Mouse (Mus musculus) embryonic facial prominence, embryonic 12.5 days (tissue): ENCODE results near the gene Nme2. TPM values are rescaled to one million over a fixed set of nuclear protein-coding genes. Genes with fewer than 3 reads are reported as not detected.

ENCODE experiments used
- ATAC-seq: fragments of 200-750 bp; cut with Nextera tagmentation; 2 replicates; pipeline ENCODE4 v1.8.0; 2017; ENCODE audit not compliant: insufficient number of reproducible peaks, insufficient read depth, low FRiP score, low TSS enrichment
- H3K27ac ChIP-seq: fragments of 300-500 bp; sonication (generic); 2 replicates; pipeline ENCODE4 v1.5.1; 2016; ENCODE audit warnings: mild to moderate bottlenecking
- H3K27me3 ChIP-seq: fragments of 300-500 bp; sonication (generic); 2 replicates; pipeline ENCODE4 v1.6.1; 2016; ENCODE audit warnings: mild to moderate bottlenecking, moderate library complexity
- H3K36me3 ChIP-seq: fragments of 300-500 bp; sonication (generic); 2 replicates; pipeline ENCODE4 v1.6.1; 2016; ENCODE audit warnings: mild to moderate bottlenecking
- H3K4me1 ChIP-seq: fragments of 300-500 bp; sonication (generic); 2 replicates; pipeline ENCODE4 v1.6.1; 2016
- H3K4me2 ChIP-seq: fragments of 300-500 bp; sonication (generic); replicated peaks from 2 replicates; pipeline ENCODE4 v1.6.1; 2016; ENCODE audit warnings: mild to moderate bottlenecking, moderate library complexity
- H3K4me3 ChIP-seq: fragments of 300-500 bp; sonication (generic); 2 replicates; pipeline ENCODE4 v1.5.1; 2016; ENCODE audit warnings: mild to moderate bottlenecking
- H3K9ac ChIP-seq: fragments of 300-500 bp; sonication (generic); 2 replicates; pipeline ENCODE4 v1.6.1; 2016; ENCODE audit warnings: mild to moderate bottlenecking, moderate library complexity
- H3K9me3 ChIP-seq: fragments of 300-500 bp; sonication (generic); 2 replicates; pipeline ENCODE4 v1.6.1; 2016; ENCODE audit warnings: mild to moderate bottlenecking, moderate library complexity
- WGBS: fragments of 180-500 bp; shearing (Covaris S2); methylation state at CpG from one replicate; pipeline ENCODE4 v1.1.7; 2016; 5-methylcytosine and 5-hydroxymethylcytosine counted together
- polyA plus RNA-seq: library from polyadenylated mRNA; unstranded; fragments of >200 nt; fragmentation: Nextera tagmentation; extraction: Ambion mirVana; gene quantifications from 2 replicates; pipeline ENCODE4 v1.2.1, GENCODE M21; 2016

The Nme2 gene
- polyA plus RNA-seq, 1 experiment from 2014 or later = 223 TPM

- Histone ChIP-seq H3K9me3 (no peaks in the 10 kb centered on the region), H3K27ac (no peak overlapping the region), H3K4me2 (no peak overlapping the region), H3K4me1 (peaks cover 5% of the 10 kb centered on the region; the same call in 1 of the 2 replicates), H3K36me3 (peaks cover 72% of the 10 kb centered on the region), H3K27me3 (no peaks in the 10 kb centered on the region), H3K4me3 (no peak overlapping the region), H3K9ac (no peak overlapping the region)
- no peak for ATAC-seq
- WGBS = 89% methylated on average over 4 of the region's 4 CpGs
Observed at GRCm38 (mm10) chr11:93963013-93963412, 7.0 kb upstream of the Nme2 start.

- no peak overlapping the region for H3K27ac ChIP-seq
- peaks cover 6% of the 10 kb centered on the region for H3K4me1 ChIP-seq
- no peaks in the 10 kb centered on the region for H3K9me3 ChIP-seq
- no peak overlapping the region for H3K4me3 ChIP-seq
- peaks cover 77% of the 10 kb centered on the region for H3K36me3 ChIP-seq
- no peaks in the 10 kb centered on the region for H3K27me3 ChIP-seq
- H3K4me2 ChIP-seq = no peak overlapping the region
- no peak for ATAC-seq
- 93% methylated on average over 6 of the region's 6 CpGs for WGBS
- H3K9ac ChIP-seq = no peak overlapping the region
Observed at GRCm38 (mm10) chr11:93961482-93961881, 5.4 kb upstream of the Nme2 start.

- 81% methylated on average over 4 of the region's 4 CpGs for WGBS
- no peak for ATAC-seq
- Histone ChIP-seq H3K4me1 (peaks cover 24% of the 10 kb centered on the region), H3K4me2 (no peak overlapping the region), H3K4me3 (no peak overlapping the region), H3K9ac (no peak overlapping the region), H3K36me3 (peaks cover 57% of the 10 kb centered on the region), H3K9me3 (no peaks in the 10 kb centered on the region), H3K27me3 (no peaks in the 10 kb centered on the region), H3K27ac (no peak overlapping the region)
Observed at GRCm38 (mm10) chr11:93957746-93958145, 1.7 kb upstream of the Nme2 start.

GRCm38 (mm10) chr11:93957031-93957555, 1.0 kb upstream of the Nme2 start:
- ATAC-seq = no peak
- H3K36me3 ChIP-seq = peaks cover 57% of the 10 kb centered on the region
- no peak overlapping the region for H3K4me3 ChIP-seq
- no peak overlapping the region for H3K9ac ChIP-seq
- H3K9me3 ChIP-seq = no peaks in the 10 kb centered on the region
- H3K27ac ChIP-seq = no peak overlapping the region
- 85% methylated on average over 2 of the region's 2 CpGs for WGBS
- H3K4me1 ChIP-seq = peaks cover 31% of the 10 kb centered on the region
- H3K4me2 ChIP-seq = no peak overlapping the region
- H3K27me3 ChIP-seq = no peaks in the 10 kb centered on the region

- peak overlapping the region; percentile 91 for H3K27ac ChIP-seq
- H3K4me2 ChIP-seq = peak overlapping the region; percentile 85
- H3K9me3 ChIP-seq = no peaks in the 10 kb centered on the region
- H3K9ac ChIP-seq = peak overlapping the region; percentile 72
- H3K4me3 ChIP-seq = peak overlapping the region; percentile 71
- under 1% methylated on average over 67 of the region's 67 CpGs for WGBS
- peak; percentile 97 for ATAC-seq
- H3K27me3 ChIP-seq = no peaks in the 10 kb centered on the region
- H3K4me1 ChIP-seq = peaks cover 32% of the 10 kb centered on the region
- H3K36me3 ChIP-seq = peaks cover 57% of the 10 kb centered on the region
Observed at GRCm38 (mm10) chr11:93955256-93956150, 556 bp downstream of the Nme2 start.

- Histone ChIP-seq H3K9me3 (no peaks in the 10 kb centered on the region), H3K36me3 (peaks cover 59% of the 10 kb centered on the region), H3K4me3 (peak overlapping the region; percentile 71), H3K27me3 (no peaks in the 10 kb centered on the region), H3K9ac (peak overlapping the region; percentile 72), H3K4me1 (peaks cover 32% of the 10 kb centered on the region), H3K4me2 (peak overlapping the region; percentile 85), H3K27ac (peak overlapping the region; percentile 91)
- no peak for ATAC-seq
- WGBS = 45% methylated on average over 13 of the region's 13 CpGs
Observed at GRCm38 (mm10) chr11:93954738-93955255, 1.3 kb downstream of the Nme2 start.

- ATAC-seq = no peak
- Histone ChIP-seq H3K27me3 (no peaks in the 10 kb centered on the region), H3K9ac (no peak overlapping the region), H3K9me3 (no peaks in the 10 kb centered on the region), H3K27ac (no peak overlapping the region), H3K4me1 (peaks cover 32% of the 10 kb centered on the region), H3K36me3 (peaks cover 53% of the 10 kb centered on the region), H3K4me3 (no peak overlapping the region), H3K4me2 (0 out of 2 replicates have a peak overlapping the region, but pooled peaks have one; percentile 12)
- 36% methylated on average over 5 of the region's 5 CpGs for WGBS
Observed at GRCm38 (mm10) chr11:93952376-93952775, 3.7 kb downstream of the Nme2 start.

GRCm38 (mm10) chr11:93950045-93950444, 6.0 kb downstream of the Nme2 start:
- Histone ChIP-seq H3K27me3 (no peaks in the 10 kb centered on the region), H3K4me2 (no peak overlapping the region), H3K36me3 (peaks cover 58% of the 10 kb centered on the region), H3K9ac (no peak overlapping the region), H3K27ac (no peak overlapping the region), H3K4me1 (peaks cover 25% of the 10 kb centered on the region), H3K4me3 (no peak overlapping the region), H3K9me3 (no peaks in the 10 kb centered on the region)
- 94% methylated on average over 1 of the region's 1 CpGs for WGBS
- no peak for ATAC-seq

GRCm38 (mm10) chr11:93948887-93949567, 7.0 kb downstream of the Nme2 start:
- WGBS = 90% methylated on average over 9 of the region's 9 CpGs
- H3K27ac ChIP-seq = no peak overlapping the region
- H3K27me3 ChIP-seq = no peaks in the 10 kb centered on the region
- no peak overlapping the region for H3K4me2 ChIP-seq
- H3K4me3 ChIP-seq = no peak overlapping the region
- H3K9ac ChIP-seq = no peak overlapping the region
- no peak for ATAC-seq
- H3K9me3 ChIP-seq = no peaks in the 10 kb centered on the region
- H3K36me3 ChIP-seq = peaks cover 58% of the 10 kb centered on the region
- peaks cover 19% of the 10 kb centered on the region for H3K4me1 ChIP-seq

GRCm38 (mm10) chr11:93944986-93945385, 11.1 kb downstream of the Nme2 start:
- Histone ChIP-seq H3K4me1 (no peaks in the 10 kb centered on the region), H3K27ac (no peak overlapping the region), H3K36me3 (peaks cover 33% of the 10 kb centered on the region), H3K9me3 (no peaks in the 10 kb centered on the region), H3K9ac (no peak overlapping the region), H3K27me3 (no peaks in the 10 kb centered on the region), H3K4me3 (no peak overlapping the region), H3K4me2 (no peak overlapping the region)
- WGBS = 39% methylated on average over 3 of the region's 3 CpGs
- no peak for ATAC-seq

GRCm38 (mm10) chr11:93940906-93941305, 15.2 kb downstream of the Nme2 start:
- H3K4me1 ChIP-seq = no peaks in the 10 kb centered on the region
- H3K9ac ChIP-seq = no peak overlapping the region
- H3K27me3 ChIP-seq = no peaks in the 10 kb centered on the region
- H3K4me3 ChIP-seq = no peak overlapping the region
- no peak overlapping the region for H3K4me2 ChIP-seq
- H3K27ac ChIP-seq = no peak overlapping the region
- WGBS = 82% methylated on average over 2 of the region's 2 CpGs
- H3K9me3 ChIP-seq = no peaks in the 10 kb centered on the region
- H3K36me3 ChIP-seq = peaks cover 25% of the 10 kb centered on the region
- ATAC-seq = no peak
